Comparison of ENCODE assay signal across 9 mouse cellular contexts in the genomic region with DNA sequence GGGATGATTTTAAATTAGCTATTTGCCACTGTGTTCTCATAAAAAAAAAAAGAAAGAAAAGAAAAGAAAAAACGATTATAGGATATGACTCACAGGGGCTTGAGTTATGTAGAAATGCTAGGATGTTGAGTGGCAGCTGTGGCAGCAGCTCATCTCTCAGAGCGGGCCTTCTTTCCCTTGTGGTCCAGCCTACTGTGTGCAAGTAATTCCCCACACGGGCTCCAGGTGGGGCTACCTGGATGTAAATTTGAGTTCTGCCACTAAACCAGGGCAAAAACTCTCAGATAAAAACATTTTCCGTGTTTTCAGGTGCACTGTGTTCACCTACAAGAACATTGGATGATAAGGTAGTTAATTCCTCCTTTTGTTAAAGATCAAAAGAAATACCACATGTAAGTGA.
DNase-seq lines count a peak whose midpoint lies in the region; ATAC-seq and TF ChIP-seq lines count a peak whose summit lies in the region.
"Had no signal": no experiment of that assay in that cellular context is flagged by ENCODE, and none has a peak within 500 bp of the region (broad histone marks: within the 10 kb centered on the region; RNA-seq: fewer than 3 reads in every experiment).

No protein-coding gene starts in this region.

- DNase-seq in splenic B cell, adult 2 months (ENCODE audit: low read depth, low spot score): peak; percentile 62
- no peak for DNase-seq in heart, embryonic 10.5 days (ENCODE audit: low spot score)
- no peak for DNase-seq in liver, postnatal 0 days
- DNase-seq: forebrain, postnatal 0 days had no signal

- H3K27me3 ChIP-seq in intestine, postnatal 0 days (replicated peaks; ENCODE audit: control insufficient read depth, insufficient read depth, low read length): no peaks in the 10 kb centered on the region
- no peaks in the 10 kb centered on the region for H3K27me3 ChIP-seq in intestine, embryonic 16.5 days (replicated peaks; ENCODE audit: control insufficient read depth, insufficient read depth, low read length)
- H3K27me3 ChIP-seq in splenic B cell, adult 2 months (ENCODE audit: control insufficient read depth, insufficient read depth, low read length, poor library complexity, severe bottlenecking): no peaks in the 10 kb centered on the region
- peaks cover 21% of the 10 kb centered on the region; the same call in 1 of the 2 replicates for H3K27me3 ChIP-seq in heart, embryonic 10.5 days (ENCODE audit: insufficient read depth, poor library complexity, severe bottlenecking)
- H3K27me3 ChIP-seq in liver, postnatal 0 days (ENCODE audit: insufficient read depth, low read length): no peaks in the 10 kb centered on the region

- H3K9me3 ChIP-seq in intestine, postnatal 0 days (ENCODE audit: control insufficient read depth): no peaks in the 10 kb centered on the region
- H3K9me3 ChIP-seq in intestine, embryonic 16.5 days (ENCODE audit: control insufficient read depth, low read length): no peaks in the 10 kb centered on the region
- H3K9me3 ChIP-seq in heart, embryonic 10.5 days: no peaks in the 10 kb centered on the region
- H3K9me3 ChIP-seq in liver, postnatal 0 days (ENCODE audit: low read length): no peaks in the 10 kb centered on the region

- TF ChIP-seq EP300 in liver, postnatal 0 days (IDR thresholded peaks at IDR 0.05; ENCODE audit: low read depth): no peak

- TF ChIP-seq CTCF in intestine, postnatal 0 days (IDR thresholded peaks at IDR 0.05; ENCODE audit: low read depth): peak; percentile 58
- TF ChIP-seq CTCF in liver, postnatal 0 days (IDR thresholded peaks at IDR 0.05; ENCODE audit: low read depth): no peak

- H3K4me2 ChIP-seq in intestine, postnatal 0 days (replicated peaks; ENCODE audit: low read depth): no peak overlapping the region
- no peak overlapping the region for H3K4me2 ChIP-seq in intestine, embryonic 16.5 days (ENCODE audit: low read depth, low read length)
- H3K4me2 ChIP-seq in liver, postnatal 0 days (ENCODE audit: low read depth, low read length): no peak overlapping the region

- no peaks in the 10 kb centered on the region for H3K36me3 ChIP-seq in intestine, postnatal 0 days (ENCODE audit: control insufficient read depth, insufficient read depth)
- H3K36me3 ChIP-seq in intestine, embryonic 16.5 days (ENCODE audit: control insufficient read depth, insufficient read depth, low read length): no peaks in the 10 kb centered on the region
- no peaks in the 10 kb centered on the region for H3K36me3 ChIP-seq in splenic B cell, adult 2 months (ENCODE audit: control insufficient read depth, insufficient read depth, low read length, poor library complexity, severe bottlenecking)
- H3K36me3 ChIP-seq in heart, embryonic 10.5 days: no peaks in the 10 kb centered on the region
- H3K36me3 ChIP-seq in liver, postnatal 0 days (replicated peaks; ENCODE audit: insufficient read depth, low read length): no peaks in the 10 kb centered on the region

- H3K4me1 ChIP-seq in intestine, postnatal 0 days (replicated peaks; ENCODE audit: control insufficient read depth, insufficient read depth, low read length): no peaks in the 10 kb centered on the region
- H3K4me1 ChIP-seq in intestine, embryonic 16.5 days (ENCODE audit: control insufficient read depth, insufficient read depth, low read length): no peaks in the 10 kb centered on the region
- no peaks in the 10 kb centered on the region for H3K4me1 ChIP-seq in heart, embryonic 10.5 days
- H3K4me1 ChIP-seq in liver, postnatal 0 days (ENCODE audit: insufficient read depth): no peaks in the 10 kb centered on the region

- no peak overlapping the region for H3K9ac ChIP-seq in intestine, postnatal 0 days (ENCODE audit: low read depth, low read length)
- H3K9ac ChIP-seq in intestine, embryonic 16.5 days (ENCODE audit: low read depth, low read length): no peak overlapping the region
- no peak overlapping the region for H3K9ac ChIP-seq in liver, postnatal 0 days (replicated peaks)
- H3K9ac ChIP-seq: forebrain, postnatal 0 days had no signal

- H3K27ac ChIP-seq in intestine, postnatal 0 days (ENCODE audit: low read depth, low read length): no peak overlapping the region
- H3K27ac ChIP-seq in intestine, embryonic 16.5 days (ENCODE audit: low read length): no peak overlapping the region
- no peak overlapping the region for H3K27ac ChIP-seq in heart, embryonic 10.5 days
- no peak overlapping the region for H3K27ac ChIP-seq in liver, postnatal 0 days (ENCODE audit: low read depth)

- no peak overlapping the region for H3K4me3 ChIP-seq in intestine, postnatal 0 days (ENCODE audit: low read depth, low read length)
- no peak overlapping the region for H3K4me3 ChIP-seq in intestine, embryonic 16.5 days (ENCODE audit: low read length)
- H3K4me3 ChIP-seq in heart, embryonic 10.5 days: no peak overlapping the region
- no peak overlapping the region for H3K4me3 ChIP-seq in liver, postnatal 0 days (ENCODE audit: low read depth, low read length)

- ATAC-seq in intestine, postnatal 0 days: no peak
- no peak for ATAC-seq in intestine, embryonic 16.5 days
- ATAC-seq in CD4-positive, CD25-positive, alpha-beta regulatory T cell, adult 4 months: peak; percentile 85
- peak; percentile 56 for ATAC-seq in common myeloid progenitor, adult 5-6 weeks (replicated peaks; ENCODE audit: low read depth, poor library complexity, severe bottlenecking)
- no peak; the same call in 1 of the 2 replicates for ATAC-seq in megakaryocyte, adult 5-6 weeks (ENCODE audit: poor library complexity, severe bottlenecking)
- ATAC-seq in liver, postnatal 0 days: no peak
- ATAC-seq: forebrain, postnatal 0 days had no signal

- WGBS in intestine, postnatal 0 days: 31% methylated on average over 4 of the region's 4 CpGs
- 39% methylated on average over 4 of the region's 4 CpGs for WGBS in intestine, embryonic 16.5 days
- WGBS in heart, embryonic 10.5 days: 30% methylated on average over 4 of the region's 4 CpGs
- 33% methylated on average over 4 of the region's 4 CpGs for WGBS in liver, postnatal 0 days (ENCODE audit: insufficient replicate concordance)

Comparison
In these comparisons a context has a peak if more than half of its experiments do, and no peak if none do; other contexts are left out.
1. ATAC-seq: peak in CD4-positive, CD25-positive, alpha-beta regulatory T cell, adult 4 months (single experiment) and common myeloid progenitor, adult 5-6 weeks (single experiment); none in intestine, postnatal 0 days (single experiment), intestine, embryonic 16.5 days (single experiment), megakaryocyte, adult 5-6 weeks (single experiment) and liver, postnatal 0 days (single experiment).